Mouse (Mus musculus): Measurements from ENCODE around the gene Lce3f. TPM values are rescaled to one million over a fixed set of nuclear protein-coding genes. Genes with fewer than 3 reads are reported as not detected.

Gene Lce3f
- not detected for total RNA-seq (2021)
- long read RNA-seq, experiment 1, result 0 reads
- long read RNA-seq, experiment 2, result 0 reads

DNA sequence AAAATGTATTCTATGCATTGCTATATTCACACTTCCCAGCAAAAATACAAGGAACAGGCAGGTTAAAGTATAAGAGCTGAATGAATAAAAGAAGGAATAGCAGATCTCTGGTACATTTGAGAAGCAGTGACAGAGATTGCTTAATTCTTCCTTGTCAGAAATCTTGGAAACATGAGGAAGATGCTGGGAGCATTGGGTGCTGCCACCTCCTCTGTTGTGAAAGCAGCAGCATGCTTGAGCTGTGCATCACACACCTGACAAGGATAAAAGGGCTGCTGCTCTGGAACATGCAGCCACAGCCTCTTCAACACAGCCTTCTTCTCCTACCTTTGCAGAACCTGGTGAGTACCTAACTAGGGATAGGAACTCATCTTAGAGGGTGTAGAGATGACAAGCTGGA is at the start of gene Lce3f:
Gene Lce3f (plus strand): TSS at position 301 of the 400 bp plus-strand sequence.
- no peak for DNase-seq (ENCODE audit: low spot score)

DNA sequence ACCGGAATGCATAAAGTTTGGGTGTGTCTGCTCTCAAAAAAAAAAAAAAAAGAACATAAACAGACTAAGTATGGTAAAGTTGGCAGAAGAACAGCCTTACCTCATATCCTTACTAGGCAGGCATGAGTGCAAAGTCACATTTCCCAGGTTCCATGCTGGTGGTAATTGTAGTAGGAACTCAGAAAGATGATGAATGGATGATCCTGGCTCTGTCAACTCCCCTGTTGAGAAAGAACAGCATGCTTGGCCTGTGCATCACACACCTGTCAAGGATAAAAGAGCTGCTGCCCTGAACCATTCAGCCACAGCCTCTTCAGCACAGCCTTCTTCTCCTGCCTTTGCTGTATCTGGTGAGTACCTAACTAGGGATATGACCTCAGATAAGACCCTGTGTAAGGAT is 47.8 kb upstream of the Lce3f start, which contains the start of gene Lce3c:
Gene Lce3c (plus strand): TSS at position 301 of the 400 bp plus-strand sequence.
- no peak for DNase-seq (ENCODE audit: low spot score)

DNA sequence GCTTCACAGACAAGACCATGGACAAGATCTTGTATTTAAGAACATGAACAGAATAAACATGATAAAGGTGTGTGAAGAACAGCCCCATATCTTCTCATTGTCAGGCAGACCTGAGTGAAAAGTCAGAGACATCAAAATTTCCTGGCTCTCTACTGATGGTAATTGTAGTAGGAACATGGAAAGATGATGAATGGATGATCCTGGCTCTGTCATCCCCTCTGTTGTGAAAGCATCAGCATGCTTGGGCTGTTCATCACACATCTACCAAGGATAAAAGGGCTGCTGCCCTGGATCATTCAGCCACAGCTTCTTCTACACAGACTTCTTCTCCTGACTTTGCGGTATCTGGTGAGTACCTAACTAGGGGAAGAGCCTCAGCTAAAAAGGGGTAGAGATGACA is 34.9 kb upstream of the Lce3f start, which contains the start of gene Lce3d:
Gene Lce3d (plus strand): TSS at position 301 of the 400 bp plus-strand sequence.
- DNase-seq (ENCODE audit: low spot score), result no peak

DNA sequence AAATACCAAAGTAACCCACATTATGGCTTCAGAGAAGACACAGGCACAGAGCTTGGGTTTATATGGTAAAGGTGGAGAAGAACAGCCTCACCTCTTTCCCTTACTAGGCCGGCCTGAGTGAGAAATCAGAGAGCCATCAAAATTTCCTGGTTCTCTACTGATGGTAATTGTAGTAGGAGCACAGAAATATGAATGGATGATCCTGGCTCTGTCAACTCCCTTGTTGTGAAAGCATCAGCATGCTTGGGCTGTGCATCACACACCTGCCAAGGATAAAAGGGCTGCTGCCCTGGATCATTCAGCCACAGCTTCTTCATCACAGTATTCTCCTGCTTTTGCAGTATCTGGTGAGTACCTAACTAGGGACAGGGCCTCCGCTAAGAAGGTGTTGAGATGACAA is 25.3 kb upstream of the Lce3f start, which contains the start of gene Lce3e:
Gene Lce3e (plus strand): TSS at position 301 of the 400 bp plus-strand sequence.
- no peak for DNase-seq (ENCODE audit: low spot score)

DNA sequence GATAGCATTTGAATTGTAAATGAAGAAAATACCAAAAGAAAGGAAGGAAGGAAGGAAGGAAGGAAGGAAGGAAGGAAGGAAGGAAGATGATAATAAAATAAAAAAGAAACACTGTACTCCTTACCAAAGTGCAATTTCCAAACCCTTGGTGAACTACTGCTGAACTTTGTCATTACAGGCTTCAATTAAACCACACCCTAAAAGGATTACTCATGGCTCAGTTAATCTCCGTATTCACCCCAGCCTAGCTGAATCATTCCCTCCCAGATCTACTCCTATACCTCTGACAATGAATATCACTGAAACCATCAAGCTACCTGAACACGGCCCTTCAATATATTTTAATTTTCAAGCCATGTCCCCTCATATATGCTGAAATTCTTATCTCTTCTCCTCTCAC is 13.5 kb upstream of the Lce3f start:
- DNase-seq (ENCODE audit: low spot score), result no peak

DNA sequence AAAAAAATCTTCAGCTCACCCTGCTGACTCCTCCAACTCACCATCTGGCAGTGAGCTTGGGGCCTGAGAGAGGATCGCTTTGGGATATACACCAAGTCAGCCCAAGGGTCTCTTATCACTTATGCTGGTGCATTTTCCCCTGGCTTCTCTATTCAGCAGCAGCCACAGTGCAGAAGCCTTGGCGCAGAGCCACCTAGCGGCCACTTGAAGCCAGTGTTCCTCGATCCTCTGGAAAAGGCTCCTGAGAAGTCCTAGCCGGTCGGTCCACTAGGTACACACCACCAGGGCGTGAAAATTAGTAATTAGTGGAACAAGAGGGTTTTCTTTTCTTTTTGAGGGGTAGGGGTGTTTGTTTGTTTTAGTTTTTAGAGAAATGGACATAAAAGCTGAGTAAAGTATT is 6.7 kb downstream of the Lce3f start:
- DNase-seq (ENCODE audit: low spot score), result peak; percentile 26

DNA sequence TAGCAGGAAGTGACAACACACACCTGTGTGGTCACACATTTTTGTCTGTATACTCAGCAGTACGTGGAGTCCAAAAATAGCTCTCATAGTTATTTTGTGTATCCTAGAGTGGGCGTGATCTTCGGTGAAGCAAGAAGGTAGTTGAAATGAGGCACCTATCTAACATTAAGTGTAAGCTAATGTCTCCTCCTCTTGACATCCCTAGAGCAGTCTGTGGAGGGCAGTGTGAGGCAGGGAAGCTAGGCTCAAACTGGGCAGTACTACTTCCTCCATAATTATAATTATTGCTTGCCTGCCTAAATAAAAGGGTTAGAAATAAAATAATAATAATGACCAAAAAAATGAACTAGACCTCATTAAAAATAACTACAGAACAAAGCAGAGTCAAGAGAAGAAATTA is 8.6 kb downstream of the Lce3f start:
- DNase-seq (ENCODE audit: low spot score), result no peak

DNA sequence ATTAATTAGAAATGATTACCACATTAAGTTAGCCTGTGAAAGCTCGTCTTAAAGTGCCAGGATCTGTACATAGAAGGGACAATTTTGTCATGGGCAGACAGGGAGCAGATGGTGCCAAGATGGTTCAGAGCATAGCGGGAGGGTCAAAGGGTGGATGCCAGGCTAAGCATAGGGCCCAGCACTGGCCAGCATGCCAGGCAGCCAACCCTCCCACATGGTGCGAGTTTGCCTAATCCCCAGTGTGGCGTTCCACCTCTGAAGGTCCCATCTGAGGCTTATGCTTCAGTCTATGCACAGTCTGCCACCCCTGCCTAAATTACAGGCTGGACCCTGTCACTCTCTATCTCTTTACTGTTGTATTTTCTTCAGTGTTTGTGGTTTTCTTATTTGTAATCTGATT is 10.8 kb downstream of the Lce3f start:
- DNase-seq (ENCODE audit: low spot score), result no peak

DNA sequence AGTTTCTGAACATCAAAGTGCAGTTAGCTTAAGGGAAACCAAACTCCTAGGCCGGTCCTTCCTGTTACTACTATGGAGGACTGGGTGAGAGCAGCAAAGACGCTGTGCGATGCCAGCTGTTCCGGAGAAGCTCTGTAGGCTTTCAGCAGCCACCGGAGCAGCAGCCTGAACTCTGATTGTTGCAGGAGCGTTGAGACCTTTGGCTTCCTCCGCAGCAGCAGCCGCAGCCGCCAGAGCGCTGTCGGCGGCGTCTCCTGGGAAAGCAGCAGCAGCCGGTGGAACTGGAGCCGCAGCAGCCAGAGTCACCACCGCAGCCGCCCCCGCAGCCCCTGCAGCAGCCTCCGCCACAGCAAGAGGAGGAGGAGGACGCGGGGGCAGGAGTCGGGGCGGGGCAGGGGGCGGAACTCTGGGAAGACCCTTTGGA is 22.4 kb downstream of the Lce3f start:
- DNase-seq (ENCODE audit: low spot score), result no peak

DNA sequence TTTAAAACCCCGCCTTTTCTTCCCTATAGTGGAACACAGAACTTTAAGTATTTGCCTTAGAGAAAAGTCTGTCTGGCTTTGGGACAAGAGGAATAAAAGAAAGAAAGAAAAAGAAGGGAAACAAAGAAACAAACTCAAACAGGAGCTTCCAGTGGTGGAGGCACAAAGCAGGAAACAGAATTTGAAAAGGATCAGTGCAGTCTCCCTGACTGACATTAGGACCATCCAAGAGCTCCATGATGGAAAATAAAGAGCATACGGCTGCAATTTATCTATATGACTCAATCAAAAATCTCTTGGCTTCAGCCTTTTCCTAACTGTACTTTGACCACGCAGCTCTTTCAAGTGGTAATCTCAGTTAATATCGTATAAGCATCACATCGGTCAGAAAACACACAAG is 22.8 kb downstream of the Lce3f start:
- no peak for DNase-seq (ENCODE audit: low spot score)

DNA sequence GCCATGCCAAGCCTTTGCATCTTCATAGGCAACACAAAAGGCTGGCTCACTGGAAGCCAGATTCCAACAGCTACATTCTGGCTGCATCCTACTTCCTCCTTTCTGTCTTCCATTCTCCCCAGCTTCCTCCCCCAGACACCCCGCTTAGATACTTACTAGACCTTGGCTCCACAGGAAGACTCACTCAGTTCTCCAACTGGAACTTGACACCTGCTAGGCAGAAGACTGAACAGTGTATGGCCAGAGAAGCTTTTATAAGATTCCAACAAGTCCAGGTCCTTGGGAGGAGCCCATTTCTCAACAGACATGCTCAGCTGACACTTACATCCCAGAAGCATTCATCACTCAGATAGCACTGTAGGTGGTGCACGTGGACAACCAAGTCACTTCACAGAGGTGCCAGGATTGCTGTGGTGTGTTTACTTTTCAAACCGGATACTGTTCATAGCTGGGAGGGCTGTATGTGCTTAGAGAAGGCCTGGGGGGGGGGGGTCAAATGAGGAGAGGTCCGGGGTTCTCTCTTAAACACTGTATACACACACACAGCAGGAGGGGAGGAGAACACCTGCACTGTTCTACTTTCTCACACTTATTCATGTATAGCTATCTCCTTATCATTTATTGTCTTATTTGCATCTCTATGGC is 23.6 kb downstream of the Lce3f start, which contains the start of gene Crct1:
Gene Crct1 (minus strand): TSS at position 228 of the 645 bp plus-strand sequence.
- no peak for DNase-seq (ENCODE audit: low spot score)

DNA sequence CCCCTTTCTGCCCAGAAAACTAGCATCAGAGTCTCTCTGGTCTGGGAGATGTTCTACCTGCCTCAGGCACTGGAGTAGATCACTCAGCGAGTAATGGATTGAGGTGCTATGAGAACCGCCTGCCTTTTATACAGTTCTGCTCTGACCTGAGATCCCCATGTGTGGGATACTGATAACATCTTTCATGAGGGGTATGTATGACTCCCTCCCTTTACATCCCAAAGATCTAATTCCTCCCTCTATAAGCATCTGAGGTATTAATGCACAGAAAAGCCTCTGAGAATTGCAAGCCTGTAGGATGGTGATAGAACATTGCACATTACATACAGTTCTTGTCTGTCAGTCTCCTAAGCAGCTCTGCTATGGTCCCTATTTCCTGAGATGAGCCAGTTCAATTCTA is 26.9 kb downstream of the Lce3f start, which contains the start of gene Lce1m:
Gene Lce1m (minus strand): TSS at position 101 of the 400 bp plus-strand sequence.
- DNase-seq (ENCODE audit: low spot score), result no peak

DNA sequence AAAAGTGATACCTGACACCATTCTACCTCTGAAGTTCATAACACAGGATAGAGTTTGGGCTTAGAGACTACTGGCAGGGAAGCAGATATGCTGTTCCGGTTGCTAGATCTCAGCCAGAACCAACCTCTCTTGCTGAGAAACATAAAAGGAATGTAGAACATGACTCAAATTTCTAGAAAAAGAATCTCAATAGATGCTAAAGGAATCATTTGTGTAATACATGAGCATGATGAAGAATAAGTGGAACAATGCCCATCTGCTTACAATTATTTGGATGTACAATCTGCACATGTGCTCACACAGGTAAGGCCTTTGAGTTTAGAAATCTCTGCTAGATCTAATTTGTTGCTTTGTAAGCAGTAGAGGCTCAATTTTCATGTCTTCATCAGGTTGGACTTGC is 29.1 kb downstream of the Lce3f start:
- DNase-seq (ENCODE audit: low spot score), result no peak

DNA sequence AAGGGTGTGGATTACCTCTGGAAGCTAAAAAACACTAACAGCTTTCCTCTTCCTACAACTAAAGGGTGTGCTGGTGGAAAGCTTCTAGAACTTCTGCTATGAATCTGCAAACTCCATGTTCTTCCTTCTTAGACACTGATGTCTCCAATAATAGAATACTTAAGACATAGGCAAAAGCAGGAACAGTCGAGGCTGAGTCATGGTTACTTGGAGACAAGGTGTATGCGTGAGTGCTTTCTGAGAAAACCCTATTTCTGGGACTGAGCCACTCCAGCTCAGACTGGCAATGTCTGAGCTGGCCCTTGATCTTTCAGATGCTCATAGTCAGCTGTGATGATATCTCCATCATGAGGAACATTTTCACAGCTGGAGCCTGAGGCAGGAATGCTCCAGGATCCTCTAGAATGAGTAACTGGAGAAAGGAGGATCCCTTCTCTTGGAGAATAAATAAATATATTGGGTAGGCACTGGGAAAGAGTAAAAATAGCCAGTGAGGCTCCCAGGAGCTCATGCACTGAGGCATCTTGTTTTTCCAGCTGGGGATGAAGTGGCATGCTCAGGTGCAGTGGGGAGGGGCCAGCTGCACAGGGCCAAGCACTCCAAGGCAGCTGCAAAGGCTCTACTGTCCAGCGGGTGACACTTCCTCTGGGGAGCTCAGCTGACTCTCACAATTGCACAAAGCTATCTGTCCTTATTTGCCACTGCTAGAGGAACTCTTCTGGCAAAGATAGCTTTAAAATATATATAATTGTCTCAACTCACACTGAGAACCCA is 31.6 kb downstream of the Lce3f start:
- DNase-seq (ENCODE audit: low spot score), result no peak

DNA sequence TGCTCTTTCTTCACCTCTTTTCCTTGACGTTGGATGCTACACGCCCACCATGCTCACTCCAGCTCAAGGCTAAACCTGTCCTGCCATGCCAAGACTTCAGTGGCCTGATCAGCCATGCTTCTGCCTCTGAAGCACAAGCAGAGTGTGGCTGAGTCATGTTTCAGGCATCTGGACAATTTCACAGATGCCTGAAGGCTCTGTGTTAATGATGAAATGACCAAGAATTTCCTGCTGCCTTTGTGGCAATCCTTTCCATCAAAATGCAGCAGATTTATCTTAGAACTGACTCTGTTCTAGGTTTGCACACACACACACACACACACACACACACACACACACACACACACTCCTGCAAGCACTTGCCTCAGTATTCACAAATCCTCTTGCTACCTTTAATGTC is 33.5 kb downstream of the Lce3f start:
- no peak for DNase-seq (ENCODE audit: low spot score)

DNA sequence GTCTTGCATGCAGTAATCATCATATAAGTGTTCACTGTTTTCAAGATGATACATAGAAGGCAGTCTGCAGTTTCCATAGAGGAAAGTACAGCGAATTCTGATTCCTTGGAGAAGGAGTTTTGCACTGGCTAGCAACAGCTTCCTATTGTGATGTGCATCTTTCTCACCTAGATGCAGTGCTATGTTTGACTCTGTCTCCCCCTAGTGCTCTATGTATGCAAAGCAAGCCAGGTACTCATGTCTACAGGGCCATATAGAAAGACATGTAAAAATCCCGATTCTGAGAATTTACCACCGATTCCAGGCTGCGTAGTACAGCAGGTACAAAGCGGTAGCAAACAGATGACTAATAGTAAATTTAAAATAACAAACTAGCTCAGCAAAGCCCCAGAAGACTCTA is 39.4 kb downstream of the Lce3f start:
- no peak for DNase-seq (ENCODE audit: low spot score)

Other genes with a start within 250 kb of the Lce3f start
- not detected for gene Lce1g, start 239.9 kb upstream of the Lce3f start, total RNA-seq (2021)
- not detected for gene Lce1h, start 227.2 kb upstream of the Lce3f start, total RNA-seq (2021)
- gene Lce1i, start 213.3 kb upstream of the Lce3f start, total RNA-seq (2021), result not detected
- gene Lce1j, start 201.7 kb upstream of the Lce3f start, total RNA-seq (2021), result not detected
- not detected for gene Lce1k, start 184.3 kb upstream of the Lce3f start, total RNA-seq (2021)
- not detected for gene Kprp, start 165.0 kb upstream of the Lce3f start, total RNA-seq (2021)
- gene Lce1l, start 140.9 kb upstream of the Lce3f start, total RNA-seq (2021), result not detected
- not detected for gene 2310050C09Rik, start 122.0 kb upstream of the Lce3f start, total RNA-seq (2021)
- not detected for gene Lce3a, start 66.0 kb upstream of the Lce3f start, total RNA-seq (2021)
- gene Lce3b, start 59.2 kb upstream of the Lce3f start, total RNA-seq (2021), result not detected
- not detected for gene Lce3c, start 47.7 kb upstream of the Lce3f start, total RNA-seq (2021)
- gene Lce3d, start 34.8 kb upstream of the Lce3f start, total RNA-seq (2021), result not detected
- gene Lce3e, start 25.2 kb upstream of the Lce3f start, total RNA-seq (2021), result not detected
- not detected for gene Crct1, start 23.5 kb downstream of the Lce3f start, total RNA-seq (2021)
- not detected for gene Lce1m, start 26.8 kb downstream of the Lce3f start, total RNA-seq (2021)
- gene Gm4858, start 76.6 kb downstream of the Lce3f start, total RNA-seq (2021), result not detected
- gene Crnn, start 152.6 kb downstream of the Lce3f start, total RNA-seq (2021), result not detected
- gene Flg2, start 205.1 kb downstream of the Lce3f start, total RNA-seq (2021), result not detected

All from gastrocnemius, adult 18-20 months (tissue).